Mouse (Mus musculus) neural tube, embryonic 13.5 days (tissue): ENCODE results near the gene Kcnj11. TPM values are rescaled to one million over a fixed set of nuclear protein-coding genes. Genes with fewer than 3 reads are reported as not detected.

ENCODE experiments used
- polyA plus RNA-seq: library from polyadenylated mRNA; unstranded; fragments of >200 nt; fragmentation: Nextera tagmentation; extraction: Ambion mirVana; gene quantifications from 2 replicates; pipeline ENCODE4 v1.2.1, GENCODE M21; 2015

Gene Kcnj11
- polyA plus RNA-seq, 1 experiment from 2014 or later: 1.7 TPM

Other genes starting within 250 kb of the Kcnj11 start
- gene Kdelr1, start 228.0 kb downstream of the Kcnj11 start, polyA plus RNA-seq: 41.9 and 44.6 TPM in 2 replicates
- 1.6 and 2.1 TPM in 2 replicates for gene Grin2d, start 222.4 kb downstream of the Kcnj11 start, polyA plus RNA-seq
- not detected in 2 replicates for gene Syngr4, start 204.1 kb downstream of the Kcnj11 start, polyA plus RNA-seq
- gene Tmem143, start 203.8 kb downstream of the Kcnj11 start, polyA plus RNA-seq: 4.7 and 5.1 TPM in 2 replicates
- 47.4 and 51.6 TPM in 2 replicates for gene Emp3, start 179.4 kb downstream of the Kcnj11 start, polyA plus RNA-seq
- 3.4 and 3.8 TPM in 2 replicates for gene Ccdc114, start 176.7 kb downstream of the Kcnj11 start, polyA plus RNA-seq
- gene Abcc6, start 70.5 kb downstream of the Kcnj11 start, polyA plus RNA-seq: 0.52 and 0.56 TPM in 2 replicates
- 36.0 and 38.6 TPM in 2 replicates for gene Nomo1, start 67.1 kb downstream of the Kcnj11 start, polyA plus RNA-seq
- 6.3 and 8.8 TPM in 2 replicates for gene Abcc8, start 79.3 kb upstream of the Kcnj11 start, polyA plus RNA-seq
- 1.4 and 2.1 TPM in 2 replicates for gene Ush1c, start 137.7 kb upstream of the Kcnj11 start, polyA plus RNA-seq
- not detected in 2 replicates for gene Otog, start 140.2 kb upstream of the Kcnj11 start, polyA plus RNA-seq